Mouse (Mus musculus): ENCODE data around the gene C130026I21Rik.
A peak's percentile ranks its signal among the peaks of the same experiment; 100 is the strongest.
"Not testable (repeated sequence)": the region's sequence is repeated elsewhere in the genome, so short reads cannot be mapped to it uniquely, and the experiment has no call there.

Gene C130026I21Rik

DNA sequence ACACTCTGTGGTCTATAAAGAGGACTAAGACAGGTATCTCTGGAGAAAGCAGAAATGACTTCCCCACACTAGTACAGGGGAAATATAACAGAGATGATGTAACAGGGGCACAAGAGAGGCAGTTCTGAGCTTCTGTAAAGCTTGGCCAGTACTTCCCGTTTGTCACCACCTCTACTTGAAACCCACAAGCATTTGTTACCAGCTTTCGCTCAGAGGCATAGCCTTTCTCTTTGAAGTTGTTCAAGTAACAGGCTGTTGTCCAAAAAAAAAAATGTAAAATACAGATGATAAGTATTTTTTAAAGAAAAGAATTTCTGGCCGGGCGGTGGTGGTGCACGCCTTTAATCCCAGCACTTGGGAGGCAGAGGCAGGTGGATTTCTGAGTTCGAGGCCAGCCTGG lies 236.8 kb downstream of the C130026I21Rik start:
- DNase-seq (ENCODE audit: low spot score) = not testable (repeated sequence)

DNA sequence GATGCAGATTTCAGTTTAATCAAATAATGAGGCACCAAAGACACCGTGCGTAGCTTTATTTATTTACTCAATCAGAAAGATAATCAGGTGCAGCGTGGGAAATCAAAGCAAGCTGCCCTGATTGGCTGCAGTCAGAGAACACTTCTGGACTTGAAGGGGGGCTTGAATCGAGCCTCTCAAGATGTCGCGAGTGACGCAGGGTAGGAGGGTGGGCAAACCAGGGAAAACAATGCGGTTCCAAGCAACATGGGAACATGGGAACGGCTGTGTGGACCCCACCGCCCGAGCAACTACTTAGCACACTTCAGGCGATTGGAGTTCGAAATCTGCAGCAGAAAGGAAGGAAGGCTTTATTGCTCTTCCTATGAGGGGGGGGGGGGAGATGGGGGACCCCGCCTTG lies 240.2 kb downstream of the C130026I21Rik start:
- not testable (repeated sequence) for DNase-seq (ENCODE audit: low spot score)

DNA sequence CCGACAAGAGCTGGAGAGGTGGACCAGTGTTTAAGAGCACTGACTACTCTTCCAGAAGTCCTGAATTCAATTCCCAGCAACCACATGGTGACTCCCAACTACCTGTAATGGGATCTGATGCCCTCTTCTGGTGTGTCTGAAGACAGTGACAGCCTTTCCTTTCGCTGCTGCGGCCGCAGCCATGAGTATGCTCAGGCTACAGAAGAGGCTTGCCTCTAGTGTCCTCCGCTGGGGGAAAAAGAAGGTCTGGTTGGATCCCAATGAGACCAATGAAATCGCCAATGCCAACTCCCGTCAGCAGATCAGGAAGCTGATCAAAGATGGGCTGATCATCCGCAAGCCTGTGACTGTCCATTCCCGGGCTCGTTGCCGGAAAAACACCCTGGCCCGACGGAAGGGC lies 258.4 kb downstream of the C130026I21Rik start:
- DNase-seq (ENCODE audit: low spot score) = not testable (repeated sequence)

DNA sequence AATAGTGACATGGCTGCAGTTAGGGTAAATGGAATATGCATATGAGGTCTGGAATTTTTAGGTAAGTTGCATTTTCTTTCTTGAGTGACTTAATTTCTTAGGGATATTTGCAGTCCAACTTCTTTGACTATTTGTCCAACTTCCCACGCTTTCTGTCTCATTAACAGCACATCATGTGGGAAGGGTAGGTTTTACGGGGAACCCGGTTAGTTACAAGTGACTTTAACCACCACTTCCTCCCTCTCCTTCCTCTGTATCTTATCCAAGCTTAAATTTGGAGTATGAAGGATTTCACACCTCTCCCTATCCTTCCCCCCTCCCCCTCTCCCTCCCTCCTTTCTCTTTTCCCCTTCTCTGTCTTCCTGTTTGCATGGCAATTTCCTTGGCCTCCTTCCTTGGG lies 259.4 kb downstream of the C130026I21Rik start:
- DNase-seq (ENCODE audit: low spot score) = not testable (repeated sequence)

GRCm38 (mm10) chr1:85007737-85008136 lies 262.6 kb downstream of the C130026I21Rik start:
- not testable (repeated sequence) for DNase-seq (ENCODE audit: low spot score)

GRCm38 (mm10) chr1:84999241-84999640 lies 271.1 kb downstream of the C130026I21Rik start:
- not testable (repeated sequence) for DNase-seq (ENCODE audit: low spot score)

DNA sequence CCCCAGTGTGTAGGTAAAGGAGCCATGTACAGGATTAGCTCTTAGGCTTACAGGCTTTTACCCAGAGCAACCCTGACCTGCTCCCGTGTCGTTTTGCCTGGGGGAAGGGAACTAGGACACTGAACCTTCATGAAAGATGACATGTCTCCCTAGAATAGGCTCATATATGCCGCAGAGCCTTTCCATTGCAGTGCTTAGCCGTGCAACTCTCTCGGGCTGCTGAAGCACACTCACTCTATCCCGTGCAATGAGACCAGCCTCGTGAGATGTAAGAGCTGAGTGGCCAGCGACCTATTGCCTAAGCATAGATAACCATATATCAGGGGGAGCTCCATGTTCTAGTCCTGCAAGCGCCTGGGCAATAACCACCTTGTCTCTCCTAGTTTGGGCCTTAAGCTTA lies 274.1 kb downstream of the C130026I21Rik start:
- not testable (repeated sequence) for DNase-seq (ENCODE audit: low spot score)

GRCm38 (mm10) chr1:84994461-84994860 lies 275.9 kb downstream of the C130026I21Rik start:
- not testable (repeated sequence) for DNase-seq (ENCODE audit: low spot score)

DNA sequence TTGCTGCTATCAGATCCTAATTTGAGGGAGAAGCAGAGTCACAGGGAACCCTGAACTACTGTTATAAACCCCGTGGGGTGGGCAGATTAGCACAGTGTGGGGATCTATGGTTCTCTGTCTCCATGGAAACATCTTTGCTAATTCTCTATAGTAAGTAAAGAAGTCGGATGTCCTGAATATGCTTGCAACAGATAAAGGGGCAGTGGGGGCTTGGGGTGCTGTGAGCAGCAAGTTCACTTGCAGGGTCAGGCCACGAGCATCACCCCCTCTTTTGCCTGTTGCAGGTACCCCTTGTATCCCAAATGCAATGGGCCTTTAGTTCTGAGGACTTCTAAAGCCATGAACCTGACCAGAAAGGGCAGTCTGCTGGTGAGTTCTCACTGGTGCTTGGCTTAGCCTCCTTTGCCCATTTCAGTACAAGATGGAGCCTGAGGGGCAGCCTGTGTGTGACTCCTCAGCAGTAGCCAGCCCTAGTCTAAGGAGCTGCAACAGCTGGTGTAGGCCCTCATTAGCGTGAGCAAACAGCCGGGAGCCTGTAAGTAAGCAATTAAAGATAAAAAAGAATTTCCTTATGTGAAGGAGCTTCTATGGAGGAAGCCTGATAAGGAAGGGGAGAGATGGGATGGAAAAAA lies 276.6 kb downstream of the C130026I21Rik start:
- not testable (repeated sequence) for DNase-seq (ENCODE audit: low spot score)

DNA sequence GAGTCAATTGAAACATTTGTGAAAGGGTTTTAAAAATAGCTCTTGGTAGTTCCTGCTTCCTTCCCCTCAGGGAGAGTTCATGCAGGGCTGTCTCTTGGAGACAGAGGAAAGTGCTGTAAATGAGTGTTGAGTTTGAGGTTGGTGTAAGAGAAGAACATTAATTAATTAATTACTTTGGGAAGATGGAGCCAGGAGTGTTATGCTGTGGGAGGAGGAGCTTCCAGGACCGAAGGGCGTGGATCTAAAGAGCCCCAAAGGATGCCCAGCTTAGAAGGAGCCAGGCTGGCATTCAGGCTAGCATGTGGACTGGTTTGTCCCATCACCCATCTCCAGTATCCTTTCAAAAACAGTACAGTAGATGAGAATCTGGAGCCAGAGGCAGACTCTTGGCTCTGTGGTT lies 277.1 kb downstream of the C130026I21Rik start:
- not testable (repeated sequence) for DNase-seq (ENCODE audit: low spot score)

DNA sequence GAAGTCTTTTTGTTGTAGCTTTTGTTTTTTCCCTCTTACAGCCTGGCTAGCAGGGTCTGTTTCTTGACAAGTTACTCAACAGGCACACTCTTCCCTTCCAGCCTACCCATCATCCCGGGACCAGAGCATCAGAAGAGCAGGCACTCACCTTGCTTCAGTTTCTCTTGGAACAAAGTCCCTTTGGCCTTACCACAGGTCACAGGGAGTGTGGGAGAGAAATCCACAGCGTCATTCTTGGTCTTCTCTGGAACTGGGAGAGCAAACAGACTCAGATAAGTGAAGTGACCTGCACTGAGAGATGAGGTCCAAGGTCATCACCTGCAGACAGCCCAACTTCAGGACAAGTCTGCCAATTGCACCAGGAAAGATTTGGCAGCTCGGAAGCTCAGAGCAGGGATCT lies 277.5 kb downstream of the C130026I21Rik start:
- not testable (repeated sequence) for DNase-seq (ENCODE audit: low spot score)

GRCm38 (mm10) chr1:84989044-84989443 lies 281.3 kb downstream of the C130026I21Rik start:
- DNase-seq (ENCODE audit: low spot score) = not testable (repeated sequence)

- DNase-seq (ENCODE audit: low spot score) = not testable (repeated sequence)
Observed at GRCm38 (mm10) chr1:84987729-84988128, 282.6 kb downstream of the C130026I21Rik start.

DNA sequence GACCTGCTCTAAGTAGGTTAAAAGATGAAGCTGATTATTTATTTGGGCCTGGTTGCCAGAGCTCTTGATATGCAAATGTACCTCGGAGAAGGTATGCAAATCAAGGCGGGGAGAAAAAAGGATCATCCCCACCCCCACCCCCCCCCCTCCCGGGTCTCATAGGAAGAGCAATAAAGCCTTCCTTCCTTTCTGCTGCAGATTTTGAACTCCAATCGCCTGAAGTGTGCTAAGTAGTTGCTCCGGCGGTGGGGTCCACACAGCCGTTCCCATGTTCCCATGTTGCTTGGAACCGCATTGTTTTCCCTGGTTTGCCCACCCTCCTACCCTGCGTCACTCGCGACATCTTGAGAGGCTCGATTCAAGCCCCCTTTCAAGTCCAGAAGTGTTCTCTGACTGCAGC lies 308.6 kb downstream of the C130026I21Rik start:
- DNase-seq (ENCODE audit: low spot score) = peak; percentile 12

DNA sequence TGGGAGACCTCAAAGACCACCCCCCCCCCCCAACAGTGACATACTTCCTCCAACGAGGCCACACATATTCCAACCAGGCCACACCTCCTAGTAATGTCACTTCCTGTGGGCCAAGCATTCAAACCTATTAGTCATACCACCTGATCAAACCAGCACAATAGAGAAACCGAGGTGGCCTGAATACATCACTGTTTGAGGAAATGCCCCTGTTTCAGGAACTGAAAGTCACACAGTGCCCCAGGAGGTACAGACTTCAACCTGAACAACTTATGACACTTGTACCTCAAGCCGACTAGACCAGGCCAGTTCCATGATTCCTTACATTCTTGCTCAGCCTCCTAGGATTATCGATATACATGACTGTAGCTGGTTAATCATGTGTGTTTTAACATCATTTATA lies 312.7 kb downstream of the C130026I21Rik start:
- not testable (repeated sequence) for DNase-seq (ENCODE audit: low spot score)

GRCm38 (mm10) chr1:84956771-84957170 lies 313.6 kb downstream of the C130026I21Rik start:
- DNase-seq (ENCODE audit: low spot score) = not testable (repeated sequence)

GRCm38 (mm10) chr1:84952456-84953181 lies 317.7 kb downstream of the C130026I21Rik start:
- DNase-seq (ENCODE audit: low spot score) = no peak

- no peak for DNase-seq (ENCODE audit: low spot score)
Observed at GRCm38 (mm10) chr1:84951566-84951965, 318.8 kb downstream of the C130026I21Rik start.

DNA sequence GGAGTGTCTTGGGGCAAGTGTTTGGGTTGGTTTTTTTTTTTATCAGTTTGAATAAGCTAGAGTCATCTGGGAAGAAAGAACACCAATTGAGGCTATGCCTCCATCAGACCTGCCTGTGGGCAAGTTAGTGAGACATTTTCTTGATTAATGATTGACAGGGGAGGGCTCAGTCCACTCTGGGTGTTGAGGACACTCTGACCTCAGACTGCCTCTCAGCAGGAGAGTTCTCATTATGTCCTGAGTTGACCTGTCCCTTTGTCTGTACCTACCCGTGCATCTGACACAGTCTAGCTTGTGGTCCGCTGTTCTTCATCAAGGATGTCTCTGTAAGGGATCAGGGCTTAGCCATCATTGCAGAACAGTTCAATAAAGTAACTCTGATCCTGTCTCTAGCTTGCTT lies 323.0 kb downstream of the C130026I21Rik start:
- no peak for DNase-seq (ENCODE audit: low spot score)

DNA sequence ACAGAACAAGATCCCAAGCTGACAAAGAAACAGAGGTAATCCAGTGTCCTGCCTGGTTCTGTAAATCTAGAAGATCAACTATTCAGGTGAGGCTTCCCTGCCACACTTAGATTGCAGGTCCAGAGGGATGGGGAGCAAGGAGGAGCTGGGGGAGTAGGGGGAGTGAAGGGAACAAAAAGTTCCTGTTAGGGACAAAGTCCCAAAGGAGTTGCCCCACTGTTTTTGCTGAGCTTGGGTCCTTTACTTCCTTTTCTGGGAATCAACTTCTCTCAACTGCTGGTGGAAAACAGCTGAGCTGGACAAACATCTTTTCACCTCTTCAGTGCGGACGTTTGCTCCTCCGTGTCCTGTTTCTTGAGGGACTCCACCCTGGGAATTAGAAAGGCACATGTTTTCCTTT lies 324.4 kb downstream of the C130026I21Rik start:
- no peak for DNase-seq (ENCODE audit: low spot score)

DNA sequence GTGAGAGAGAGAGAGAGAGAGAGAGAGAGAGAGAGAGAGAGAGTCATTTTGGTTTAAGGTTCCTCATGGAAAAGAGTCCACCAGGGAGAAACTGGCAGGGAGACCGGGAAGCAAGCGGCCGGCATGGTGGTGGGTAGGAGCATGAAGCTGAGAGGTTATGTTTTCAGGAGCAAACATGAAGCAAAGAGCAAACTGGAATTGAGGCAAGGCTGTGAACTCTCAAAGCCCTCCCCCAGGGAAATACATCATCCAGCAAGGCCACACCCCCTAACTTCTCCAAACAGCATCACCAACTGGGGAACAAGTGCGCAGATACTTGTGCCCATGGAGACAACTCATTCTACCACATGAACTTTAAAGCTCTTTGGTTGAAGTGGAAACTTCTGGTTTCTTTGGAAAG lies 326.8 kb downstream of the C130026I21Rik start:
- DNase-seq (ENCODE audit: low spot score) = no peak

Data from embryo, embryonic 10.5 days (tissue).